Mouse (Mus musculus) myocyte (in vitro differentiated cells): Measurements from ENCODE around the gene Tmc6. TPM values are rescaled to one million over a fixed set of nuclear protein-coding genes. Genes with fewer than 3 reads are reported as not detected.

ENCODE experiments used
- H3K27me3 ChIP-seq: one replicate; pipeline ENCODE4 v1.6.1; 2011; ENCODE audit not compliant: control insufficient read depth, insufficient read depth, insufficient read length
- H3K36me3 ChIP-seq: one replicate; pipeline ENCODE4 v1.6.1; 2011; ENCODE audit not compliant: control insufficient read depth, insufficient read depth
- H3K4me2 ChIP-seq: one replicate; pipeline ENCODE4 v1.6.1; 2011; ENCODE audit warnings: low read depth, control low read depth
- H3K4me3 ChIP-seq: one replicate; pipeline ENCODE4 v1.5.1; 2011; ENCODE audit warnings: mild to moderate bottlenecking, control low read depth, moderate library complexity
- H3K79me2 ChIP-seq: one replicate; pipeline ENCODE4 v1.6.1; 2011; ENCODE audit not compliant: control insufficient read depth, insufficient read depth
- H3ac ChIP-seq: one replicate; pipeline ENCODE4 v1.6.1; 2011; ENCODE audit not compliant: control insufficient read depth, insufficient read length
- CEBPB ChIP-seq: IDR thresholded peaks from 2 replicates; pipeline ENCODE4 v1.6.1; 2011; ENCODE audit warnings: mild to moderate bottlenecking, moderate library complexity; ENCODE audit not compliant: poor library complexity, insufficient read depth, severe bottlenecking
- E2F4 ChIP-seq: IDR thresholded peaks from one replicate; pipeline ENCODE4 v1.6.1; 2011; ENCODE audit warnings: mild to moderate bottlenecking, control low read depth, moderate library complexity; ENCODE audit not compliant: insufficient read depth
- MAX ChIP-seq: IDR thresholded peaks from one replicate; pipeline ENCODE4 v1.6.1; 2011; ENCODE audit warnings: low read depth, mild to moderate bottlenecking, control low read depth
- MYOD1 ChIP-seq, 3 experiments: IDR thresholded peaks; one replicate each; pipeline ENCODE4 v1.6.1; 2011; ENCODE audit warnings: control low read depth in 2 of 3, low read depth in 2 of 3, mild to moderate bottlenecking in 2 of 3, moderate library complexity in 1 of 3; ENCODE audit not compliant: insufficient read length in 2 of 3, control insufficient read depth in 1 of 3
- MYOG ChIP-seq, 3 experiments: IDR thresholded peaks; one replicate each; pipeline ENCODE4 v1.6.1; 2011; ENCODE audit warnings: control low read depth in 2 of 3, low read depth in 2 of 3, mild to moderate bottlenecking in 2 of 3; ENCODE audit not compliant: insufficient read length in 2 of 3, control insufficient read depth in 1 of 3, insufficient read depth in 1 of 3
- POLR2A ChIP-seq: IDR thresholded peaks from one replicate; pipeline ENCODE4 v1.6.1; 2011; ENCODE audit warnings: low read depth, mild to moderate bottlenecking, control low read depth, moderate library complexity; ENCODE audit not compliant: insufficient read length
- POLR2AphosphoS2 ChIP-seq: IDR thresholded peaks from one replicate; pipeline ENCODE4 v1.6.1; 2011; ENCODE audit warnings: low read depth, control low read depth; ENCODE audit not compliant: insufficient read length
- REST ChIP-seq: IDR thresholded peaks from one replicate; pipeline ENCODE4 v1.6.1; 2011; ENCODE audit warnings: mild to moderate bottlenecking, control low read depth, moderate library complexity; ENCODE audit not compliant: insufficient read depth, insufficient read length
- SRF ChIP-seq: IDR thresholded peaks from one replicate; pipeline ENCODE4 v1.6.1; 2011; ENCODE audit warnings: low read depth; ENCODE audit not compliant: control insufficient read depth, insufficient read length
- TCF12 ChIP-seq: IDR thresholded peaks from one replicate; pipeline ENCODE4 v1.6.1; 2011; ENCODE audit warnings: mild to moderate bottlenecking, control low read depth; ENCODE audit not compliant: poor library complexity, insufficient read depth, severe bottlenecking
- TCF3 ChIP-seq: IDR thresholded peaks from one replicate; pipeline ENCODE4 v1.6.1; 2011; ENCODE audit warnings: low read depth, control low read depth; ENCODE audit not compliant: insufficient read length
- USF1 ChIP-seq: IDR thresholded peaks from one replicate; pipeline ENCODE4 v1.6.1; 2011; ENCODE audit warnings: low read depth, mild to moderate bottlenecking, control low read depth, moderate library complexity
- polyA plus RNA-seq: library from polyadenylated mRNA; unstranded; fragments of >200 nt; fragmentation: generic; extraction: Trizol; gene quantifications from one replicate; pipeline ENCODE4 v1.2.1, GENCODE M21; 2012; ENCODE audit warnings: missing spikeins

Tmc6 gene
- polyA plus RNA-seq, 1 experiment, result 51.9 TPM

DNA sequence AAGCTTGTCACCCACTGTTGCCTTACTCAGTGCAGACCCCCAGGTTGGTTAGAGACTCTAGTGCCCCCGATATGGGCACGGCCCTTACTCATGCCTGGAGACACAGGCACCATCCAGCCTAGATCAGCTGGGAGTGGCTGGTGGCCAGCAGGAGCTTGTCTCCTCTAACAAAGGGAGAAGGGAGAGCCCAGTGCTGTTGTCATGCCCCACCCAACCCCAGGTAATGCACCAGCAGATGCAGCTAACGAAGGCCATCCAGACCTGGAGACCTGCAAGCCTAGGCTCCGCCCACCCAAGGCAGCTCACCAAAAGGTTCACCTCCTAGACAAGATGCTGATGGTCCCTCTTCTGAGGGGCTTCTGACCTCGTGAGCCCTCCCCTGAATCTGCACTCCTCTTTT lies 16.6 kb downstream of the Tmc6 start:
- TF ChIP-seq MYOG (IDR thresholded peaks at IDR 0.05; ENCODE audit: control insufficient read depth in 1 of 3, insufficient read depth in 1 of 3, insufficient read length in 2 of 3, low read depth in 2 of 3), result no peak
- TF ChIP-seq TCF12, result no peak
- no peak for TF ChIP-seq TCF3
- TF ChIP-seq USF1, result no peak
- peaks cover 21% of the 10 kb centered on the region for H3K36me3 ChIP-seq
- no peak overlapping the region for H3K4me3 ChIP-seq

DNA sequence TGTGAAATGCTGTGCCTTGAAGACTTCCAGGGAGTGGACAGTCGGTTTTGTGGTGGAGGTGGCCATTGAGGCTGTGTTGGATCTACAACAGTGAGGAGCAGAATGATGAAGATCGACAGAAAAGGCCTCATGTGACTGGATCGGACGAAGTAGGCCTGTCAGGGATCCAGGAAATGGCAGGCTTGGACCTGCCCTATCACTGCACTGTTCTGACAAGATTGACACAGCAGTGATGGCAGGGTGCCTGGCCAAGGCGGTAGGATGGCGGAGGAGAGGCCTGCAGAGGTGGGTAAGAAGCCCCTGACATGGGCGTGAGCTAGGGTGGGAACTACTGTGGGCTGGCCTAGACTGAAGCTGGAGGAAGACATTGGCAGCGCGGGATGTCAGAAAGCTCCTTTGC lies 17.7 kb downstream of the Tmc6 start:
- Histone ChIP-seq H3K79me2 (no peaks in the 10 kb centered on the region), H3K4me2 (no peak overlapping the region), H3K4me3 (no peak overlapping the region), H3ac (no peak overlapping the region), H3K36me3 (peaks cover 21% of the 10 kb centered on the region), H3K27me3 (no peaks in the 10 kb centered on the region)
- TF ChIP-seq E2F4 (no peak), POLR2AphosphoS2 (peak; percentile 42)

More for the DNA sequence above, 16.6 kb downstream of the Tmc6 start:
- Histone ChIP-seq H3ac (no peak overlapping the region), H3K27me3 (no peaks in the 10 kb centered on the region), H3K4me2 (no peak overlapping the region), H3K79me2 (no peaks in the 10 kb centered on the region)

DNA sequence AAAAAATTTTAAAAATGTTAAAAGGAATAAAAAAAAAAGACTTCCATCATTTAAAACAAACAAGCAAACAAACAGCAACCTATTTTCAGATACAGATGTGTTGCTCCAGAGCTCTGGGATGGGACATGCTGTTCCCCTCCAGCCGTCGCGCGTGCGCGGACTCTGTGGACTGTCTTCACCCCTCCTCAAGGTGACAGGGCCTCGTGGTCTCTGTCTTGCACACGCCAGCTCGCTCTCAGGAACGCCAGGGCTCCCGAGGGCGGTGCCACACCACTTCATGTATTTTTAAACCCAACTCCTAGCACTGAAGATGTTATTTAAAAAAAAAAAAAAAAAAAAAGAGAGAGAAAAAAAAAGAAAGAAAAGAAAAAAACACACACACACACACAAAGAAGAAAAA lies 19.8 kb downstream of the Tmc6 start:
- Histone ChIP-seq H3K36me3 (peaks cover 17% of the 10 kb centered on the region), H3ac (no peak overlapping the region), H3K4me3 (no peak overlapping the region), H3K4me2 (no peak overlapping the region), H3K79me2 (no peaks in the 10 kb centered on the region), H3K27me3 (no peaks in the 10 kb centered on the region)
- TF ChIP-seq TCF3 (no peak), POLR2A (no peak), E2F4 (no peak), MAX (no peak)

- H3K4me2 ChIP-seq, result no peak overlapping the region
- H3ac ChIP-seq, result no peak overlapping the region
- H3K27me3 ChIP-seq, result no peaks in the 10 kb centered on the region
- H3K36me3 ChIP-seq, result peaks cover 17% of the 10 kb centered on the region
- H3K4me3 ChIP-seq, result no peak overlapping the region
- H3K79me2 ChIP-seq, result no peaks in the 10 kb centered on the region
- no peak for TF ChIP-seq MAX
- TF ChIP-seq POLR2A, result no peak
- TF ChIP-seq MYOG (IDR thresholded peaks at IDR 0.05; ENCODE audit: control insufficient read depth in 1 of 3, insufficient read depth in 1 of 3, insufficient read length in 2 of 3, low read depth in 2 of 3), result no peak
- TF ChIP-seq MYOD1 (IDR thresholded peaks at IDR 0.05; ENCODE audit: control insufficient read depth in 1 of 3, insufficient read length in 2 of 3, low read depth in 2 of 3), result no peak
- no peak for TF ChIP-seq E2F4
- TF ChIP-seq TCF3, result no peak
- TF ChIP-seq POLR2AphosphoS2, result no peak
- no peak for TF ChIP-seq REST
- TF ChIP-seq TCF12, result no peak
- no peak for TF ChIP-seq USF1
Measured at GRCm38 (mm10) chr11:117761801-117762200, 20.2 kb downstream of the Tmc6 start.

DNA sequence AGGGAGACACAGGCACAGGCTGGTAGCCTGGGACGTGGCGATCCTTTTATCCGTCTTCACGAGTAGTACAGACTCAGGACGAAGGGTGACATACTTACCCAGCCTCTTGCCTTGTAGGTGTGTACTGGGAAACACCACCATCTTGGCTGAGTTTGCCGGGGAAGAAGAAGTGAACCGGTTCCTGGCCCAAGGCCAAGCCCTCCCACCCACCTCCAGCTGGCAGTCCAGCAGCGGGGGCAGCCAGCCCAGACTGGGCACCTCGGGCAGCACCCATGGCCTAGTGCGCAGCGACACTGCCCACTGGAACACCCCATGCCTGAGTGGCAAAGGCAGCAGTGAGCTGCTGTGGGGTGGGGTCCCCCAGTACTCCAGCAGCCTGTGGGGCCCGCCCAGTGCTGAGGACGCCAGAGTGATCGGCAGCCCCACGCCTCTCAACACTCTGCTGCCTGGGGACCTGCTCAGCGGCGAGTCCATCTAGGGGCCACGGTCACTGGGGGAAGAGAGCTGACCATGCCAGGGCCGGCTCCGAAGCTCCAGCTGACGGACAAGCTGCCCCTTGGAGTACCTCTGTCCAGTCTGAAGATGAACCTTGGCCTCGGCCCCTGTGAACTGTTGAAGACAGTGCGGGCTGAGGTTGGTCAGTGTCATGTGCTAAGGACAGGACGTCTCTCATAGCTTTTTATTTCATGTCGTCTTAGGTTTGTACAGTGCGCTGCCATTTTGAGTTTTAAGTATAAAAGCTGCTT lies 21.5 kb downstream of the Tmc6 start:
- Histone ChIP-seq H3K27me3 (no peaks in the 10 kb centered on the region), H3K4me3 (no peak overlapping the region), H3K79me2 (no peaks in the 10 kb centered on the region), H3K4me2 (no peak overlapping the region), H3ac (no peak overlapping the region), H3K36me3 (peaks cover 13% of the 10 kb centered on the region)
- TF ChIP-seq USF1 (no peak), E2F4 (no peak), CEBPB (no peak), MYOG (IDR thresholded peaks at IDR 0.05; ENCODE audit: control insufficient read depth in 1 of 3, insufficient read depth in 1 of 3, insufficient read length in 2 of 3, low read depth in 2 of 3) (no peak), TCF12 (no peak), SRF (no peak), MYOD1 (IDR thresholded peaks at IDR 0.05; ENCODE audit: control insufficient read depth in 1 of 3, insufficient read length in 2 of 3, low read depth in 2 of 3) (no peak), POLR2A (no peak), REST (no peak), POLR2AphosphoS2 (no peak), TCF3 (no peak)

DNA sequence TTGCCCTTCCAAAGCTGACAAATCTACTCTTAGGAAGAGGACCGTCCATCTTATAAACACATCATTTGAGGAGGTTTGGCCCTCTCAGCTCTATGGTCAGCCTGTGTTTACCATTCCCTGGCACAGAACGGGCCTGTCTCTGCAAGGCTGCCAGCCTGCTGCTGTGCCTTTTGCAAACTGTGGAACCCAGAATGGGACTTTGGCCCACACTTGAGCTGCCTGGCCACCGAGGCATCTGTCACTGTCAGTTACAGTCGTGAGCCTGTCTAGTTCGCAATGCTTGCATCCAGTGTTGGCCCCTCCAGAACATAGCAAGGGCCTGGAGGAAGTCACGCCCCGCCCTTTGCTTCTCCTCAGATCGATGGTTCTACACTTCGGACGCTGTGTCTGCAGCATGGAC lies 22.7 kb downstream of the Tmc6 start:
- Histone ChIP-seq H3K79me2 (no peaks in the 10 kb centered on the region), H3K27me3 (no peaks in the 10 kb centered on the region), H3ac (no peak overlapping the region), H3K4me3 (no peak overlapping the region), H3K36me3 (peaks cover 13% of the 10 kb centered on the region), H3K4me2 (no peak overlapping the region)
- TF ChIP-seq REST (no peak), MYOD1 (IDR thresholded peaks at IDR 0.05; ENCODE audit: control insufficient read depth in 1 of 3, insufficient read length in 2 of 3, low read depth in 2 of 3) (peak in 2 of 3 experiments; percentile 80 to 89)
